Mouse (Mus musculus) heart, embryonic 11.5 days (tissue): Measurements from ENCODE around the gene Nav1. TPM values are rescaled to one million over a fixed set of nuclear protein-coding genes. Genes with fewer than 3 reads are reported as not detected.

Experiments used
- ATAC-seq: fragments of 200-750 bp; cut with Nextera tagmentation; replicated peaks from 2 replicates; pipeline ENCODE4 v1.8.0; 2017; ENCODE audit warnings: moderate library complexity; ENCODE audit not compliant: insufficient number of reproducible peaks, low FRiP score, low TSS enrichment
- H3K27ac ChIP-seq: fragments of 300-500 bp; sonication (generic); 2 replicates; pipeline ENCODE4 v1.5.1; 2014; ENCODE audit warnings: mild to moderate bottlenecking, low read depth, low read length
- H3K27me3 ChIP-seq: fragments of 300-500 bp; sonication (generic); 2 replicates; pipeline ENCODE4 v1.6.1; 2014; ENCODE audit warnings: mild to moderate bottlenecking, low read length, mixed read lengths; ENCODE audit not compliant: control insufficient read depth, insufficient read depth
- H3K36me3 ChIP-seq: fragments of 300-500 bp; sonication (generic); 2 replicates; pipeline ENCODE4 v1.6.1; 2014; ENCODE audit warnings: mild to moderate bottlenecking, low read length, moderate library complexity, mixed read lengths; ENCODE audit not compliant: control insufficient read depth, insufficient read depth
- H3K4me1 ChIP-seq: fragments of 300-500 bp; sonication (generic); 2 replicates; pipeline ENCODE4 v1.6.1; 2014; ENCODE audit warnings: low read length; ENCODE audit not compliant: control insufficient read depth, insufficient read depth
- H3K4me2 ChIP-seq: fragments of 300-500 bp; sonication (generic); 2 replicates; pipeline ENCODE4 v1.6.1; 2014; ENCODE audit warnings: mild to moderate bottlenecking, moderate library complexity
- H3K4me3 ChIP-seq: fragments of 300-500 bp; sonication (generic); 2 replicates; pipeline ENCODE4 v1.5.1; 2014; ENCODE audit warnings: low read depth, low read length
- H3K9ac ChIP-seq: fragments of 300-500 bp; sonication (generic); 2 replicates; pipeline ENCODE4 v1.6.1; 2014; ENCODE audit warnings: mild to moderate bottlenecking, low read depth, low read length, moderate library complexity
- H3K9me3 ChIP-seq: fragments of 300-500 bp; sonication (generic); replicated peaks from 2 replicates; pipeline ENCODE4 v1.6.1; 2016; ENCODE audit warnings: low read length; ENCODE audit not compliant: control insufficient read depth
- WGBS: fragments of 180-500 bp; shearing (Covaris S2); extraction: QIAGEN DNeasy Blood & Tissue Kit; methylation state at CpG from one replicate; pipeline ENCODE4 v1.1.7; 2014; ENCODE audit not compliant: insufficient replicate concordance; 5-methylcytosine and 5-hydroxymethylcytosine counted together
- polyA plus RNA-seq: library from polyadenylated mRNA; unstranded; fragments of >200 nt; fragmentation: Nextera tagmentation; extraction: Ambion mirVana; gene quantifications from 2 replicates; pipeline ENCODE4 v1.2.1, GENCODE M21; 2014

The Nav1 gene
- 25.2 and 30.8 TPM in 2 replicates for polyA plus RNA-seq

DNA sequence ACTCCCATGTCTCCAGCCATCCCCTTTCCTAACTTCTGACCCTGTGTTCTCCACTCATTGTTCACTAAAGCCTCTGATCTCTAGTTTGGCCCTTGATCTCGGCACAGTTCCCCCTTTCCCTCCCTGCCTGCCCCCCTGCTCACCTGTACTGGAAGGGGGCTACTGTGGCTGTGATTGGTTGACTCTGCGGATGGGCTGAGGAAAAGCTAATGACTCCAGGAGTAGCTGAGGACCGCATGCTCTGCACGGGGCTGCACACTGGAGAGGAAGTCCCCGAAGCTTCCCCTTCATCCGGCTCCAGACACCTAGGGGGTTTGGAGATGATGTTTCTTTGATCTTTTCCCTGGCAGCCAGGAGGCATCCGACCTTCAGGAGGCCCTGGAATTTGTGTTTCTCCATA, at the start of gene Nav1:
Nav1 (minus strand) TSS at position 277 of the 400 bp plus-strand sequence.
- 49% methylated on average over 7 of the region's 7 CpGs for WGBS
- no peak within 1 kb of the TSS for H3K4me3 ChIP-seq
- no peak within 1 kb of the TSS for H3K27ac ChIP-seq
- no peaks in the 10 kb centered on the region for H3K36me3 ChIP-seq
- H3K9me3 ChIP-seq, result no peaks in the 10 kb centered on the region
- ATAC-seq, result no peak
- H3K4me2 ChIP-seq, result no peak within 1 kb of the TSS
- H3K9ac ChIP-seq, result no peak within 1 kb of the TSS
- peaks cover 4% of the 10 kb centered on the region; the same call in 1 of the 2 replicates for H3K4me1 ChIP-seq
- no peaks in the 10 kb centered on the region for H3K27me3 ChIP-seq

DNA sequence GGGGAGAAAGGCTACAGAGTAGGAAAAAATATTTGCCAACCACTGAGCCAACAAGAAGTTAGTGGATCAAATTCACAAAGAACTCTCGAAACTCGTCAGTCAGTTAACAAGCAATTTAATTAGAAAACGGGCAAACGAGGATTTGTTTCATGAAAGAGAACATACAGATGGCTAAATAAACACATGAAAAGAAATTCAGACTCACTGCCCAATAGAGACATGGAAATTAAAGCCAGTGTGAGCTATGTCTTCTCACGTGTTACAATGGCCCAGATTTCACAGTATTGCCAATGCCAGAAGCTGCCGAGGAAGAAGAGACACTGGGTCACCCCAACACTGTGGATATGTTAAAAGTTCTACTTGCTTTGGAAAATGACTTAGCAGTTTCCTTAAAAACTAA, 46.8 kb upstream of the Nav1 start:
- Histone ChIP-seq H3K9ac (no peak overlapping the region), H3K27me3 (no peaks in the 10 kb centered on the region), H3K36me3 (peaks cover 5% of the 10 kb centered on the region; the same call in 1 of the 2 replicates), H3K9me3 (no peaks in the 10 kb centered on the region), H3K4me1 (peaks cover 6% of the 10 kb centered on the region), H3K4me2 (no peak overlapping the region), H3K4me3 (no peak overlapping the region), H3K27ac (no peak overlapping the region)
- no peak for ATAC-seq
- 91% methylated on average over 6 of the region's 6 CpGs for WGBS

DNA sequence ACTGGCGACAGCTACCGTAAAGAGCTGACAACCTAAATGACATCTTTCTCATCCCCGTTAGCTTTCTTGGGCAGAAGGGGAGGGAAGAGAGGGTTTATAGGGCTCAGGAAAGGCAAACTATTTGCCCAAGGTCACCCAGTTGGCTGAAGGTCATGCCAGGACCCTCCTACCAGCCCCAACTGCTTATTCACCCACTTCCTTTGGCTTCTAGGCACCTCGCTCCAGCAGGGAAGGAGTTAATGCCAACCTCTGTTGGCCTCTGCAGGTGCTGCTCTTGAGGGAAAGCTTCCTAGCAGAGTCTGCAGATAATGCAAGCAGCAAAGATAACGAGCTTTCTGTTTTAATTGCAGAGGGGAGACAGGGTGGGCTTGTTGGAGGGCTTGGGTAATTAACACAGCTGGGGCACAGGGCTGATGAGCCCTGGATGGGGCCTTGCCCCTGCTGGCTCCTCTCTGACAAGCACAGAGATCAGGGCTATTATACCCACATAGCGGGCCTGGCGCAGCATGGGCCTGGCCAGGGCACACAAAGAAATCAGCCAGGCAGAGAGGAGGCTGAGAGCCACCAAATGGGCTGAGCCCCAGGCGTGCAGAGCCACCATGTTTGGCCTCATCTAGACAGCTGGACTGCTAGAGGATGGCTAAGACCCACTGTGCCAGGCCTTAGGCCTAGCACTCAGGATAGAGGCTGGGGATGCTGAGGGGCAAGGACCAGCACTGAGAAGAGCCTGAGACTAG, 38.5 kb upstream of the Nav1 start:
- no peaks in the 10 kb centered on the region for H3K36me3 ChIP-seq
- H3K4me3 ChIP-seq, result no peak overlapping the region
- no peaks in the 10 kb centered on the region for H3K9me3 ChIP-seq
- peaks cover 7% of the 10 kb centered on the region for H3K4me1 ChIP-seq
- H3K27ac ChIP-seq, result no peak overlapping the region
- no peak for ATAC-seq
- no peak overlapping the region for H3K9ac ChIP-seq
- 58% methylated on average over 8 of the region's 8 CpGs for WGBS
- no peaks in the 10 kb centered on the region for H3K27me3 ChIP-seq
- H3K4me2 ChIP-seq, result no peak overlapping the region

DNA sequence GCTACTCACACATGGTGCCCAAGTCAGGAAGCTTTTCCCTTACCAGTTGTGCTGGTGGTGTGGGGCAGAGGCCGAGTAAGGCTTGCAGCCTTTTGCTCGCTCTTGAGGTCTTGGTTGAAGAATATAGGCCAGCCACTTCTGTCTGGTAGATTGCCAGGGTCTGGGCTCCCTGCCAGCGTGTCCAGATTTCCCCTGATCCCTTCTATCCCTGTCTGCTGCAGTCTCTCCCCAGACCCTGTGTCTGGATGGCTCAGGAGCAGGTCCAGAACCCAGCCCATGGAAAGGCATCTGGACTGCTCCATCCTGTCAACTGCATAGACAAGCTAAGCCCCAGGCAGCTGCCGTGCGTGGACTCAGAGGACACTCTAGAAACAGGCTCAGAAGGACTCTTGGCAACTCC, 37.0 kb upstream of the Nav1 start:
- WGBS, result 55% methylated on average over 5 of the region's 5 CpGs
- no peak overlapping the region for H3K27ac ChIP-seq

DNA sequence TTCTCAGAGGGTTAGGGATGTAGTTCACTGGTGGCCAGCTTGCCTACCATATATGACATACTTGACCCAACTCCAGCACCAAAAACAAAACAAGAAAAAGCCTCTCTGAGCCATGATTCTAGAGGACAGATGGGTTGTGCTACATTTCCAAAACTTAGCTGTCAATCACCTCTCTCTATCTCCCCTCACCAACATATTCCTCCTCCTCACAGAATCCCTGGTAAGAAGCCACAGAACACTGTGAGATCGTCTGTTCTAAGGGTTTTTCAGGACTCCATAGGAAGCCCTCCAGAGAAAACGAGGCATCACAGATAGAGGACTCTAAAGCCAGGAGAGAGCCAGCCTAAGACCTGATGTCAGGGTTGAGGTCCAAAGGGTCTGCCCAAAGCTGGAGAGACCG, 36.6 kb upstream of the Nav1 start:
- no peaks in the 10 kb centered on the region for H3K36me3 ChIP-seq
- no peak overlapping the region for H3K9ac ChIP-seq
- H3K4me3 ChIP-seq, result no peak overlapping the region
- 67% methylated on average over 3 of the region's 3 CpGs for WGBS
- H3K27me3 ChIP-seq, result no peaks in the 10 kb centered on the region
- no peak overlapping the region for H3K27ac ChIP-seq
- no peak overlapping the region for H3K4me2 ChIP-seq
- no peaks in the 10 kb centered on the region for H3K9me3 ChIP-seq
- ATAC-seq, result no peak
- peaks cover 7% of the 10 kb centered on the region for H3K4me1 ChIP-seq

More for the DNA sequence above, 37.0 kb upstream of the Nav1 start:
- Histone ChIP-seq H3K9me3 (no peaks in the 10 kb centered on the region), H3K4me3 (no peak overlapping the region), H3K27me3 (no peaks in the 10 kb centered on the region), H3K36me3 (no peaks in the 10 kb centered on the region), H3K4me2 (no peak overlapping the region), H3K4me1 (peaks cover 7% of the 10 kb centered on the region), H3K9ac (no peak overlapping the region)
- ATAC-seq, result no peak

DNA sequence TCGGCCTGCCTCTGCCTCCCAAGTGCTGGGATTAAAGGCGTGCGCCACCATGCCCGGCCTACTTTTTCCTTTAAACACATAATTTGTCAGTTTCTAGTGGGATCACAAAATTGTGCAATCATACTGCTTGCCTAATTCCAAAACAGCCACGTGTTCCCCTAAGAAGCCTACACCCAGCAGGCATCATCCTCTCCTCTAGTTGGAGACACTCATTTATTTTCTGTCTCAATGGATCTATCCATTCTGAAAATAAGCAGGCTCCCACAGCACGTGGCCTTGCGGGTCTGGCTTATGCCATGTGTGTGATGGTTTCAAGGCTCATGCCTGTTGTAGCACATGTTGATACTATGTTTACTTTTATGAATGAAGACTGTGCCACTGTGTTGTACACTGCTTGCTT, 32.8 kb upstream of the Nav1 start:
- Histone ChIP-seq H3K4me1 (peaks cover 28% of the 10 kb centered on the region), H3K9me3 (no peaks in the 10 kb centered on the region), H3K4me2 (no peak overlapping the region), H3K27me3 (no peaks in the 10 kb centered on the region), H3K27ac (no peak overlapping the region), H3K4me3 (no peak overlapping the region), H3K9ac (no peak overlapping the region), H3K36me3 (no peaks in the 10 kb centered on the region)
- 83% methylated on average over 7 of the region's 7 CpGs for WGBS
- no peak for ATAC-seq

DNA sequence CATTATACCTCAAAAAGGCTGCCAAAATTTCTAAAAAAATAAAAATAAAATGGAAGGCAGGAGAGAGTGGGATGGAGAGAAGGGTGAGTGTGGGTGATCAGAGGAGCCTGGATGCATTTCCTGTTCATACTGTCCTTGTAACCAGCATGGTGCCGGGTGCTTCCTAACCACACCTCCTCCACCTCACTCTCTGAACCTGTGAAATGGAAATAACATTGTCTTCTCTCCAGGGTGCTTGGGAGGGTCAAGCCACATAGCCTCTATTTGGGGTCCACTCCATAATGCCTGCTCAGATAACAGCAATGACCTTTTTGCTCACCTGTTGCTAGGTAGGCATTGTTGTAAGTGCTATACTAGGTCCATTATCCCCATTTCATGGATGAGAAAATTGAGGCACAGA, 32.0 kb upstream of the Nav1 start:
- Histone ChIP-seq H3K9me3 (no peaks in the 10 kb centered on the region), H3K9ac (no peak overlapping the region), H3K4me1 (peaks cover 31% of the 10 kb centered on the region), H3K4me2 (no peak overlapping the region), H3K27me3 (no peaks in the 10 kb centered on the region), H3K36me3 (no peaks in the 10 kb centered on the region), H3K4me3 (no peak overlapping the region), H3K27ac (no peak overlapping the region)
- 77% methylated on average over 1 of the region's 1 CpGs for WGBS
- no peak for ATAC-seq

DNA sequence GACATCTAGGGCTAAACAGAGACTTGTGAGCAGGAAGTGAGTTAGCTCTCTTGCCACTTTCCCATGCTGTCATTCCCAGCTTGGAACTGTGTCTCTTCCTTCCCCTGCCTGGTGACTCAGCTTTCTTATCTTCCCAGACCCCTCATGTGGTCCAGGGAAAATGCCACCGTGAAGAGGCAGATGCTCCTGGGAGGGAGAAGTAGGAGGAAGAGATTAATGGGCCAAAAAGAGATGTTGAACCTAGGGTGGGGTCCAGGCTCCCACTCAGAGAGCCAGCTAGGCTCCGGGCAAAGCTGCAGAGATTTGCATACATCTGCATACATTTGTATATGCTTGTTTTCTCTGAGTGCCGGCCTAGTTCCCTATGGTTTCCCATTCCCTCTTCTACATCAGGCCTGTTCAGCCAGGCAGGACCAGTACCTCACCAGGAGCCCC, 30.5 kb upstream of the Nav1 start:
- no peak overlapping the region for H3K4me2 ChIP-seq
- no peak for ATAC-seq
- no peak overlapping the region for H3K4me3 ChIP-seq
- peaks cover 31% of the 10 kb centered on the region for H3K4me1 ChIP-seq
- WGBS, result 10% methylated on average over 3 of the region's 3 CpGs
- H3K36me3 ChIP-seq, result no peaks in the 10 kb centered on the region
- no peaks in the 10 kb centered on the region for H3K27me3 ChIP-seq
- H3K9ac ChIP-seq, result no peak overlapping the region
- no peak overlapping the region; the same call in 1 of the 2 replicates for H3K27ac ChIP-seq
- H3K9me3 ChIP-seq, result no peaks in the 10 kb centered on the region

DNA sequence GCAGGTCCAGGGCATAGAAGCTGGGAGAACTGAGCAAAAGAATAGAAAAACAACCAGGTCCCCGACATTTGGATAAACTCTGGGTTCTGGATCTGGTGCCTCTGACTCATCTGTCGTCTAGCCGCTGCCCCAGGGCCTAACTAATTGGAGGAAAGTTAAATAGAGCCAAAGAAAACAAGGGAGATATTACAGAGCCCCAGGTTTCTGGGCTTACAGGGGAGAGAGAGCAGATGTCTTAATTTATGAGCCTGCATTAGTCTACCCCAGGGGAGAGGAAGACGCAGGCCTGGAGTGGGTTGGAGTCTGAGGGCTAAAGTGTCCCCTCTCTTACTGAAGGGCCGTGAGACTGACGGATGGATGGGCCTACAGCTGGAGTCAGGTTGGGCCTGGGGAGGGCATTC, 29.0 kb upstream of the Nav1 start:
- Histone ChIP-seq H3K4me1 (peaks cover 43% of the 10 kb centered on the region), H3K4me3 (no peak overlapping the region), H3K27ac (no peak overlapping the region), H3K36me3 (no peaks in the 10 kb centered on the region), H3K27me3 (no peaks in the 10 kb centered on the region), H3K9me3 (no peaks in the 10 kb centered on the region), H3K4me2 (no peak overlapping the region), H3K9ac (no peak overlapping the region)
- WGBS, result 45% methylated on average over 6 of the region's 6 CpGs
- ATAC-seq, result no peak
